Mouse (Mus musculus) C2C12 (cell line): ENCODE measurements around the gene Crabp2.

Source experiments
- CEBPB ChIP-seq: IDR thresholded peaks from one replicate; pipeline ENCODE4 v1.6.1; 2011; ENCODE audit warnings: low read depth, mild to moderate bottlenecking, control low read depth, moderate library complexity
- CTCF ChIP-seq: IDR thresholded peaks from one replicate; pipeline ENCODE4 v1.5.1; 2011; ENCODE audit not compliant: control insufficient read depth, insufficient read depth, insufficient read length
- FOSL1 ChIP-seq: IDR thresholded peaks from one replicate; pipeline ENCODE4 v1.8.0; 2011; ENCODE audit warnings: mild to moderate bottlenecking, low read length; ENCODE audit not compliant: poor library complexity, insufficient read depth, severe bottlenecking
- MAX ChIP-seq: IDR thresholded peaks from one replicate; pipeline ENCODE4 v1.6.1; 2011; ENCODE audit warnings: mild to moderate bottlenecking, control low read depth
- MYOD1 ChIP-seq: IDR thresholded peaks from one replicate; pipeline ENCODE4 v1.6.1; 2011; ENCODE audit warnings: low read depth; ENCODE audit not compliant: control insufficient read depth, insufficient read length
- USF1 ChIP-seq: IDR thresholded peaks from one replicate; pipeline ENCODE4 v1.6.1; 2011; ENCODE audit warnings: low read depth, mild to moderate bottlenecking, control low read depth, moderate library complexity

GRCm38 (mm10) chr3:88000816-88001595 lies 52.5 kb downstream of the Crabp2 start:
- TF ChIP-seq CTCF (no peak), MYOD1 (no peak), MAX (no peak), USF1 (no peak), CEBPB (no peak), FOSL1 (no peak)
